Mouse (Mus musculus) cerebellum, adult 2 months (tissue): Measurements from ENCODE around the gene Ikzf1.

Experiments used
- CTCF ChIP-seq: fragments of 200-500 bp; IDR thresholded peaks from 2 replicates; pipeline ENCODE4 v1.5.1; 2011; ENCODE audit warnings: low read depth, mild to moderate bottlenecking, control low read depth, low read length, moderate library complexity, borderline replicate concordance; ENCODE audit not compliant: insufficient read depth
- POLR2A ChIP-seq: fragments of 200-500 bp; IDR thresholded peaks from 2 replicates; pipeline ENCODE4 v1.6.1; 2011; ENCODE audit warnings: low read length, control low read depth, borderline replicate concordance; ENCODE audit not compliant: insufficient read depth

DNA sequence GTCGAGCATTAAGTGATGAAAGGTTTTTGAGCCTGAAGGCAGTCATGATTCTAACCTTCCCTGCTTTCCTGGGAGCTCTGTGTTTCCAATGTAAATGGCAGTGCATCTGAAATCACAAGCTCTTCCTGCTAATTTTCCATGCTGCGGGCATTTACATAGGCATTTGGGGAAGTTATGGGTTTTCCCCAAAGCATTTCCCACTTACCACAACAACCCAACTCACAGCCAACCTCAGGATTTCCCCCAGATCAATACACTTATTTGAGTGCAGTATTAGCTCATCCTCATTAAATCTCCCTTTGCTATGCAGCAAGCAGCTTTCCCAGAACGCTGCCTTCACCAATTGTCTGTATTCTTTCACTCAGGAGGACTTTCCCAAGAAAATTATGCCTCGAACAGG, 11.8 kb upstream of the Ikzf1 start:
- TF ChIP-seq POLR2A = no peak
- no peak for TF ChIP-seq CTCF
